Comparison of ENCODE assay signal across 8 mouse cellular contexts in the genomic region with DNA sequence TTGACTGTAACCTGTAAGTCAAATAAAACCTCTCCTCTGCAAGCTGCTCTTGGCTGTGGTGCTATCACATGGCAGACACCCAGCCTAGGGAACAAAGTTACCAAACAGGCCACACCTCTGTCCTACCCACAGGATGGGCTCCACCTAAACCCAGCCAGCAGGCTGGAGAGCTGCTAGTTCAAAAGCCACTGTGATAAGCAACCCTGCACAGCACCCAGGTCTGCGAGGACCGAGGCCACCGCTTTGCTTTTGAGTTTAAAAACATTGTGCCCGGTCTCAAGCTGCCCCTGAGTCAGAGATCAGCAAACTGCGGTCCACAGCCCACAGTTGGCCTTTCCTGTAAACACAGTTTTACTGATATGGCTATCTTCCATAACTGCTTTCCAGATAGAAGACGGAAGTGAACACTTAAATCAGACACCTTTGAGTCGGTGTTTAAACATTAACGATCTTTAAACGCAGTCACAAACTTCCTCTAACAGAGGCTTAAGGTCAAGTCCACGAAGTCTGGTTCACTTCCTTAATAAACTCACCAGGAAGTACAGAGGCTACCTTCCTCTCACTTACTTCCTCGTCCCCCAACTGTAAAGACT. TPM values are rescaled to one million over a fixed set of nuclear protein-coding genes. Genes with fewer than 3 reads are reported as not detected.
A peak's percentile ranks its signal among the peaks of the same experiment; 100 is the strongest.
DNase-seq lines count a peak whose midpoint lies in the region; ATAC-seq and TF ChIP-seq lines count a peak whose summit lies in the region.

No protein-coding gene starts in this region.

- H3K9ac ChIP-seq in heart, embryonic 12.5 days: no peak overlapping the region
- no peak overlapping the region for H3K9ac ChIP-seq in limb, embryonic 13.5 days
- no peak overlapping the region for H3K9ac ChIP-seq in neural tube, embryonic 15.5 days (replicated peaks)

- ATAC-seq in G1E (ENCODE audit: extremely low read depth, insufficient number of reproducible peaks, low FRiP score, poor library complexity, severe bottlenecking): peak; percentile 76
- peak; percentile 86 for ATAC-seq in heart, embryonic 12.5 days (ENCODE audit: insufficient number of reproducible peaks, low FRiP score)
- no peak for ATAC-seq in limb, embryonic 13.5 days (ENCODE audit: low FRiP score, low read depth)
- ATAC-seq in neural tube, embryonic 15.5 days (ENCODE audit: low FRiP score): no peak

- H3K4me2 ChIP-seq in heart, embryonic 12.5 days: peak overlapping the region; percentile 13; the same call in 1 of the 2 replicates
- no peak overlapping the region for H3K4me2 ChIP-seq in limb, embryonic 13.5 days (replicated peaks)
- no peak overlapping the region for H3K4me2 ChIP-seq in neural tube, embryonic 15.5 days

- DNase-seq in CD4-positive helper T cell, adult 2 months (ENCODE audit: low read depth, low spot score): peak; percentile 80
- DNase-seq in G1E (ENCODE audit: low spot score): peak; percentile 68
- DNase-seq in cerebellum, postnatal 36 days: no peak
- DNase-seq in layer of hippocampus, adult 11-12 months (ENCODE audit: low spot score): no peak
- DNase-seq in forebrain, embryonic 10.5 days (ENCODE audit: extremely low spot score, low spot score): no peak

- peaks cover 89% of the 10 kb centered on the region for H3K4me1 ChIP-seq in G1E (ENCODE audit: insufficient read depth, low read depth, low read length)
- peaks cover 23% of the 10 kb centered on the region for H3K4me1 ChIP-seq in heart, embryonic 12.5 days (replicated peaks)
- H3K4me1 ChIP-seq in limb, embryonic 13.5 days: peaks cover 21% of the 10 kb centered on the region
- H3K4me1 ChIP-seq in neural tube, embryonic 15.5 days: peaks cover 18% of the 10 kb centered on the region
- peaks cover 27% of the 10 kb centered on the region for H3K4me1 ChIP-seq in forebrain, embryonic 10.5 days

- TF ChIP-seq CTCF in G1E (IDR thresholded peaks at IDR 0.05; ENCODE audit: low read depth, low read length): no peak

- WGBS in heart, embryonic 12.5 days: 30% methylated on average over 11 of the region's 11 CpGs
- 48% methylated on average over 11 of the region's 11 CpGs for WGBS in limb, embryonic 13.5 days
- 83% methylated on average over 11 of the region's 11 CpGs for WGBS in neural tube, embryonic 15.5 days
- 85% methylated on average over 11 of the region's 11 CpGs for WGBS in forebrain, embryonic 10.5 days

- H3K27ac ChIP-seq in heart, embryonic 12.5 days (ENCODE audit: poor library complexity, severe bottlenecking): peak overlapping the region; percentile 28
- H3K27ac ChIP-seq in limb, embryonic 13.5 days: peak overlapping the region; percentile 61; the same call in 1 of the 2 replicates
- peak overlapping the region; percentile 51; the same call in 1 of the 2 replicates for H3K27ac ChIP-seq in neural tube, embryonic 15.5 days (replicated peaks)
- H3K27ac ChIP-seq in forebrain, embryonic 10.5 days: no peak overlapping the region

- peak overlapping the region; percentile 63; the same call in 1 of the 2 replicates for H3K4me3 ChIP-seq in G1E (ENCODE audit: low read depth, low read length)
- H3K4me3 ChIP-seq in heart, embryonic 12.5 days: no peak overlapping the region
- no peak overlapping the region for H3K4me3 ChIP-seq in limb, embryonic 13.5 days
- no peak overlapping the region for H3K4me3 ChIP-seq in neural tube, embryonic 15.5 days (replicated peaks)
- no peak overlapping the region for H3K4me3 ChIP-seq in forebrain, embryonic 10.5 days

- peaks cover 87% of the 10 kb centered on the region for H3K36me3 ChIP-seq in G1E (replicated peaks)
- peaks cover 23% of the 10 kb centered on the region for H3K36me3 ChIP-seq in heart, embryonic 12.5 days
- peaks cover 26% of the 10 kb centered on the region for H3K36me3 ChIP-seq in limb, embryonic 13.5 days
- peaks cover 6% of the 10 kb centered on the region for H3K36me3 ChIP-seq in neural tube, embryonic 15.5 days
- peaks cover 80% of the 10 kb centered on the region for H3K36me3 ChIP-seq in forebrain, embryonic 10.5 days (replicated peaks)

- no peaks in the 10 kb centered on the region for H3K27me3 ChIP-seq in G1E (ENCODE audit: insufficient read depth, low read length)
- H3K27me3 ChIP-seq in heart, embryonic 12.5 days (replicated peaks): no peaks in the 10 kb centered on the region
- no peaks in the 10 kb centered on the region for H3K27me3 ChIP-seq in limb, embryonic 13.5 days
- H3K27me3 ChIP-seq in neural tube, embryonic 15.5 days (replicated peaks): no peaks in the 10 kb centered on the region
- H3K27me3 ChIP-seq in forebrain, embryonic 10.5 days (ENCODE audit: poor library complexity, severe bottlenecking): no peaks in the 10 kb centered on the region

- H3K9me3 ChIP-seq in G1E (replicated peaks): no peaks in the 10 kb centered on the region
- no peaks in the 10 kb centered on the region for H3K9me3 ChIP-seq in heart, embryonic 12.5 days (replicated peaks)
- no peaks in the 10 kb centered on the region for H3K9me3 ChIP-seq in limb, embryonic 13.5 days
- no peaks in the 10 kb centered on the region for H3K9me3 ChIP-seq in neural tube, embryonic 15.5 days (replicated peaks)
- no peaks in the 10 kb centered on the region for H3K9me3 ChIP-seq in forebrain, embryonic 10.5 days

RNA-seq across cellular contexts. Expression of gene Golm1, which starts 7.0 kb away (rescaled TPM):
- 126 and 146 TPM in 2 replicates for total RNA-seq in G1E (2014; fragmentation: Nextera tagmentation)
- total RNA-seq in G1E (2017): 134 and 139 TPM in 2 replicates
- 31.5 and 32.8 TPM in 2 replicates for polyA plus RNA-seq in G1E (2012)
- 63.2 and 67.6 TPM in 2 replicates for polyA plus RNA-seq in heart, embryonic 12.5 days (2016; fragmentation: Nextera tagmentation; extraction: Ambion mirVana)
- polyA plus RNA-seq in limb, embryonic 13.5 days (2015; fragmentation: Nextera tagmentation; extraction: Ambion mirVana): 48.0 and 50.7 TPM in 2 replicates
- polyA plus RNA-seq in neural tube, embryonic 15.5 days (2015; fragmentation: Nextera tagmentation; extraction: Ambion mirVana): 19.1 and 23.8 TPM in 2 replicates
- 142 and 154 TPM in 2 replicates for polyA plus RNA-seq in forebrain, embryonic 10.5 days (2016; fragmentation: Nextera tagmentation; extraction: Ambion mirVana)

RNA-seq across cellular contexts. Expression of gene 4921517D22Rik, which starts 25.3 kb away (rescaled TPM):
- total RNA-seq in G1E (2014; fragmentation: Nextera tagmentation) (not detected in 2 replicates), G1E (2017) (0.11 TPM in 1 of 2 replicates, not detected in the other)
- not detected in 2 replicates for polyA plus RNA-seq in G1E (2012)
- polyA plus RNA-seq in heart, embryonic 12.5 days (2016; fragmentation: Nextera tagmentation; extraction: Ambion mirVana): not detected in 2 replicates
- not detected in 2 replicates for polyA plus RNA-seq in limb, embryonic 13.5 days (2015; fragmentation: Nextera tagmentation; extraction: Ambion mirVana)
- polyA plus RNA-seq in neural tube, embryonic 15.5 days (2015; fragmentation: Nextera tagmentation; extraction: Ambion mirVana): not detected in 2 replicates
- polyA plus RNA-seq in forebrain, embryonic 10.5 days (2016; fragmentation: Nextera tagmentation; extraction: Ambion mirVana): not detected in 2 replicates

RNA-seq across cellular contexts. Expression of gene Spata31d1a, which starts 41.5 kb away (rescaled TPM):
- total RNA-seq in G1E (2014; fragmentation: Nextera tagmentation) (not detected in 2 replicates), G1E (2017) (0.05 and 0.12 TPM in 2 replicates)
- polyA plus RNA-seq in G1E (2012): not detected in 2 replicates
- polyA plus RNA-seq in heart, embryonic 12.5 days (2016; fragmentation: Nextera tagmentation; extraction: Ambion mirVana): not detected in 2 replicates
- polyA plus RNA-seq in limb, embryonic 13.5 days (2015; fragmentation: Nextera tagmentation; extraction: Ambion mirVana): not detected in 2 replicates
- polyA plus RNA-seq in neural tube, embryonic 15.5 days (2015; fragmentation: Nextera tagmentation; extraction: Ambion mirVana): 0.03 and 0.13 TPM in 2 replicates
- polyA plus RNA-seq in forebrain, embryonic 10.5 days (2016; fragmentation: Nextera tagmentation; extraction: Ambion mirVana): 0.04 and 0.05 TPM in 2 replicates

RNA-seq across cellular contexts. Expression of gene Spata31d1b, which starts 43.5 kb away (rescaled TPM):
- total RNA-seq in G1E (2014; fragmentation: Nextera tagmentation) (not detected in 2 replicates), G1E (2017) (0.06 and 0.22 TPM in 2 replicates)
- polyA plus RNA-seq in G1E (2012): not detected in 2 replicates
- polyA plus RNA-seq in heart, embryonic 12.5 days (2016; fragmentation: Nextera tagmentation; extraction: Ambion mirVana): not detected in 2 replicates
- not detected in 2 replicates for polyA plus RNA-seq in limb, embryonic 13.5 days (2015; fragmentation: Nextera tagmentation; extraction: Ambion mirVana)
- not detected in 2 replicates for polyA plus RNA-seq in neural tube, embryonic 15.5 days (2015; fragmentation: Nextera tagmentation; extraction: Ambion mirVana)
- 0.04 TPM in 1 of 2 replicates, not detected in the other for polyA plus RNA-seq in forebrain, embryonic 10.5 days (2016; fragmentation: Nextera tagmentation; extraction: Ambion mirVana)

Comparison
In these comparisons a context has a peak if more than half of its experiments do, and no peak if none do; other contexts are left out.
1. DNase-seq: peak in CD4-positive helper T cell, adult 2 months (single experiment) and G1E (single experiment); none in cerebellum, postnatal 36 days (0 of 2), layer of hippocampus, adult 11-12 months (single experiment) and forebrain, embryonic 10.5 days (single experiment).
2. ATAC-seq: peak in G1E (single experiment) and heart, embryonic 12.5 days (single experiment); none in limb, embryonic 13.5 days (single experiment) and neural tube, embryonic 15.5 days (single experiment).